Mouse (Mus musculus): Measurements from ENCODE around the gene Pbld1.

Gene Pbld1

DNA sequence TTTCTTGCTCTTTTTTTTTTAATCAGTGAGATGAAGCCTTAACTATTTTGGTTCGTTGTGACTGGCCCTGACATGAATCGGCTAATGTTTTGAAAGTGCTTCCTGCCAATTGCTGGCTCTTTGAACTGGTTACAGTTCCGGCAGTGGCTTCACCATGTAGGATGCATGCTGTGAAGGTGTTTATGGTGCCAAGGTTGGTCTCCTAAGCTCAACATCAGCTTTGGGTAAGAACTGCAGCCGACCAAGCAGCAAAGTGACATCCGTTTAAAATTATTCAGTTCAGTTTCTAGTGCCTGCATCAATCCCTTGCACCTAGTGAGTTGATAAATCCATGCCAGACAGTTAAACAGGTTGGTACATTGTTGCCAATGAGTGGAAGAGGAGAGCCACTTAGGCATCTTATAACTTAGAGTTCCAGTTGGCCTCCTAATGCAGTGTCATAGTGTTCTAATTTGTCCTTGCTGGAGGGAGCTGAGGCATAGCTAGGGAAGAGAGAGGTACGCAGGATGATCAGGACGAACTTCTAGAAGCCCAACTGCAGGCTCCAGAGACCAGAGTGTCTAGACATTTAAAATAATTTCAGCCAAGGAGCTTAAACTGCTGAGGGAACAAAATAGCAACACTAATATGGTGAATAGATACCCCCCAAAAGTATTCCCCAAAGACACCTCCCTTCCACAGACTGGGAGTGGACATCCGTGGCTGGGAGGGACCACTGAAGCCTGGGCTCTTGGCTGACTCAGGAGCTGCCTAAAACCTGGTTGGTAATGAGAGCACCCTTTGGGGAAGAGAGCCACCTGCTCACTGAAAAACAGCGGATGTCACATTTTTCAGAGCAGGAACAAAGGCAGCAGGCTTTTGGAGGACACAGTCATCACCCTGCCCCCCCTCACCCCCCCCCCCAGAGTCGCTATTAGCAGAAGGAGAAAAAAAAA lies 32.9 kb downstream of the Pbld1 start:
- no peak for DNase-seq (ENCODE audit: low spot score)

DNA sequence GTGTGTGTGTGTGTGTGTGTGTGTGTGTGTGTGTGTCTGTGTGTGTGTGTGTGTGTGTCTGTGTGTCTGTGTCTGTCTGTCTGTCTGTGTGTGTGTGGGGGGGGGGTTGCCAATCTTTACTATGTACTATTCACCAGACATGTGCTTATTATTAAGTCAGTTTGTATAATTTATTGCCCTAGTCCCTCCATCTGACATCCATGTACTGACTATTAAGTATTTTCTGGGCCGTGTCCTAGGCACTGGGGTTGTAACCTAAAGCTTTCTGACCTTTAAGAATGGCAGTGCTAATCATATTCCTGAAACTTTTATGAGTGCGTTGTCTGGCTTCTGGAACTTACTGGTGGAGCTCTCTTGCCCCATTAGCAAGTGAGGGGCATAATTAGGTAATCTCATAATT lies 36.8 kb downstream of the Pbld1 start:
- DNase-seq (ENCODE audit: low spot score): no peak

DNA sequence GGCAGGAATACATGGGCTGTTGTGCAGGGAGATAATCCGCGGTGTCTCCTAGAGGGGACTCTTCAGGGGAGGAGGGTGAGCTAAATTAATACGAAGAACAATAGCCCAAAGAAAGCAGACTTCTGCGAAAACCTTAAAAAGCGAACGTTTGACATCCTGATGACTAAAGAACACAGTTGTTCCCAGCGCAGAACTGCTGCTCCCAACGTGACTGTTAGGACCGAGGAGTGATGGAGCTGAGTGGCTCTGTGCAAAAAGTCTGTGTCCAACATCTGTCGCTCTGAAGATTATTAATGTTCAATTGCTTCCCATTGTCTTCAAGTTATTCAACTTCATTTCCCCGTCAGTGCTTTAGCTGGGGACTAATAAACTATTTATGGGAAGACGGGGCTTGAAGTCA lies 38.2 kb downstream of the Pbld1 start:
- DNase-seq (ENCODE audit: low spot score): no peak

DNA sequence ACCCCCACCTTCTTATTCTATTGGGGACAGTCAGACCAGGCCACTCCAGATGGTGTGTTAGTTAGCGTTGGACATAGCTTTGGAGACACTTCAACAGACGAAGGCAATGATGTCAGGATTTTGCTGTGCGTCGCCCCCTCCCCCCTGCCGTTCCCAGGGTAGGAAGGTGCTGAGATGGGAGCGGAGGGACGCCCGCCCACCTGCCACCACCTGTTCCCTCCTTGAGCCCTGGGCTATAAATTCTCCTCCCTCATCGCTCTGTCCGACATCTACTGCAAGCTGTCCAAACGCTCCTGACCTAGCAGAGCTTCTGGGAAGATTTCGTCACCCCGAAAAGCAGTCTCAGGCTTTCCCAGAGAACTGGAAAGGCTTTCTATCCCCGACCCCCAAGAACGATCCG lies 39.6 kb downstream of the Pbld1 start, which contains the start of gene Atoh7:
Gene Atoh7 (plus strand): TSS at position 131 of the 400 bp plus-strand sequence.
- no peak for DNase-seq (ENCODE audit: low spot score)

DNA sequence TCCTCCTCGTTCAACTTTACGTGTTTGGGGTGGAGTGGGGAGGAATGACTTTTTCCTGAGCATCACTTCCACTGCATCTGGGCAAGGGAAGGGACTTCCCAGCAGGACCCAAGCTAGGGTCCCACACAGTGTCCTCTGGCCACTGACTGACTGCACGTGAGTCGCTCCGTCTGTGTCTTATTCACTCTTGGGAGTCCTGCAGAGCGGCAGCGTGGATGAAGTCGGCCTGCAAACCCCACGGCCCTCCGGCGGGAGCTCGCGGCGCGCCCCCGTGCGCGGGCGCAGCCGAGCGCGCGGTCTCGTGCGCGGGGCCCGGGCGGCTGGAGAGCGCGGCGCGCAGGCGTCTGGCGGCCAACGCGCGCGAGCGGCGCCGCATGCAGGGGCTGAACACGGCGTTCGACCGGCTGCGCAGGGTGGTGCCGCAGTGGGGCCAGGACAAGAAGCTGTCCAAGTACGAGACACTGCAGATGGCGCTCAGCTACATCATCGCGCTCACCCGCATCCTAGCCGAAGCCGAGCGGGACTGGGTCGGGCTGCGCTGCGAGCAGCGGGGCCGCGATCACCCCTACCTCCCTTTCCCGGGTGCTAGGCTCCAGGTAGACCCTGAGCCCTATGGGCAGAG lies 40.1 kb downstream of the Pbld1 start:
- peak; percentile 45 for DNase-seq (ENCODE audit: low spot score)

DNA sequence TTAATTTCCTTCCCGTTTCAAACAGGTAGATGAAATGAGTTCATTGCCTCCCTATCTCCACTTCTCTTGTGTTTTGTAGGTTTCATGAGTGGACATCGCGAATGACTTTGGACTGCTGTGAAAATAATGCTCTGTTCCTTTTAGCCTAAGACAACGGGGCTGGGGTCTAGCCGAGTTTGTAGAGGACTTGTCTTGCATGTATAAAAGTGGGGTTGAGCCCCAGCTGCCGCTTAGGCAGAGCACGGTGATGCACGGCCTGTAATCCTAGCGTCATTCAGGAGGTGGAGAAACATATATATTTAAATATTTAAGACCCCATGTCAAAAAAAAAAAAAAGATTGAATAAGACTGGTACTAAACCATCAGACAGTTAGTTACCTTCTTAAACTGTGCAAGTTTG lies 40.7 kb downstream of the Pbld1 start:
- DNase-seq (ENCODE audit: low spot score): no peak

DNA sequence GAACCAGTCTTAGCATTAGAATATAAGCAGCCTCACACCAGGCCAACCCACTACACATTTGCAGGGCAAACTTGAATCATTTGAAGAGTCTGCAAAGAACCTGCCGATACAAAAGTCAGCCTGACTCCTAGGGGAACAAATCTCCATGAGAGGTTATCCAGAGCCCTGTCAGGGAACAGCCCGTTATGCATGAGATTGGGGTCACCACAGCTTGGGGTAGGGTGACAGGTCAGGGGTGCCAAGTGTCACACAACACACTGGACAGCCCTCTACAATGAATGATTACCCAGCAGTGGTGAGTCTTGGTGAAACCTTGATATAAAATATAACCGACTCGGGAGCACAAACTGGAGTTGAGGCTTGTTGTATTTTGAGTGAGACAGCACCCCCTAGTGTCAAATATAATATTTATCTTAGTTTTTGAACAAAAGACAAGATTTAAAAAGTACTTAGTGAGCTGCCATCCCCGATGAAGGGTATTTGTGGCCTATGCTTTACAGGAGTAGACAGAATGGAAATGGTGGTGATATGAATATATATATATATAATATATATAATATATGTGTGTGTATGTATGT lies 53.2 kb downstream of the Pbld1 start:
- DNase-seq (ENCODE audit: low spot score): no peak

DNA sequence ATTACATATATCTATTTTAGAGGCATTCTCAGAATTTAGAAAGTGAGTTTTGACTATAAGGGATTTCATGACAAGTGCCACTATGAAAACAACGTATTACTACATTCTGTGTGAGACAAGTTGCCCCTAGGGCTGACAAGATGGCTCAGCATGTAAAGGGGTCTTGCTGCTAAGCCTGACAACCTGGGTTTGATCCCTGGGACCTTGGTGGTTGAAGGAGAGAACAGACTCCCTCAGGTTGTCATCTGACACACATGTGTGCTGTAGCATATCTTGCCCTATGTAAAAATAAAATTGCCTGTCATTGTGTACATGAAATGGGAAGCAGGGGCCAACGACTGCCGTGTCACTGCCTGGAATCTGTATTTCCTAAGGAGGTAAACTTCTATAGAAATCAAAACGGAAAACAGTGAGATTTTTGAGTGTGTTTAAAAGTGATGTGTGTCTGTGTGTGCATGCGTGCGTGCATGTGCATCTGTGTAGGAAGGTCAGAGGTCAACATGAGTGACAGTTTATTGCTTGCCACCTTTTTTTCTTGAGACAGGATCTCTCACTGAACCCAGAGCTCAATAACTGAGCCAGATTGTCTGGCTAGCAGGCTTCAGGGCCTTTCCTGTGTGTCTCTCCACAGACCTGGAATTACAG lies 53.9 kb downstream of the Pbld1 start:
- DNase-seq (ENCODE audit: low spot score): no peak

DNA sequence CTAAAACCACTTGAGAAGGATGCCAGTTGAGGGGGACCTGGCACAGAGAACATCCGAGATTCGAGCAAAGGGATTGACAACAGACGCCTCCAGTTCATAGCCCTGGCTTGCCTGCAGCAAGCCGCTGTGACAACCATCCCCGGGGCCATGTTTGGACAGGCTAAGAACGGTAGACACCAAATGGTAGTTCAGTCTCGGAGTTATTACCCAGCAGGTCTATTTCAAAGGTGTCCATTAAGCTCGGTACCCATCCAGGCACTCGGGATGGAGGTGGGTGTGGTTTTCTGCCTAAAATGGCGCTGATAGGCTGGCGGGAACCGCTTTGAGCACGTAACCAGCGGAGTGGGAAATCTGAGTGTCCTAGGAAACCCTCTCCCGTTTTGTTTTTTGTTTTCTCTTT lies 55.9 kb downstream of the Pbld1 start:
- DNase-seq (ENCODE audit: low spot score): no peak

DNA sequence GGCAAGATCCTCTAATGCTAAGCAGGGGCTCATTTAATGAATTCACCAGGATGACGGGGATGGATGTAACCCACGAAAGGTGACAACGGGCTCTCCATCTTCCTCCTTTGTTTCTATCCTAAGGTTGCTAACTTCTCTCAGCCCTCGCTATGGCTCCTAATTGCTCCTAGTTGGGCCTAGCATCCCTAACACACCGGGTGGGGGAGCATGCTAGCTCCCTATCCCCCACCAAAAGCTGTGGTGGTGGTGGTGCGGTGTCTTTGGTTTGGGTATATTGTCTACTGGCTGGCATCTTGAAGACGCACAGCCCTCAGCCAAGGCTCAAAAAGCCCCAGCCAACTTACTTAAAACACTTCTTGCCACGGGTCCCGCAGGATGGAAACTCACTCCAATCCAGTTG lies 56.4 kb downstream of the Pbld1 start:
- no peak for DNase-seq (ENCODE audit: low spot score)

DNA sequence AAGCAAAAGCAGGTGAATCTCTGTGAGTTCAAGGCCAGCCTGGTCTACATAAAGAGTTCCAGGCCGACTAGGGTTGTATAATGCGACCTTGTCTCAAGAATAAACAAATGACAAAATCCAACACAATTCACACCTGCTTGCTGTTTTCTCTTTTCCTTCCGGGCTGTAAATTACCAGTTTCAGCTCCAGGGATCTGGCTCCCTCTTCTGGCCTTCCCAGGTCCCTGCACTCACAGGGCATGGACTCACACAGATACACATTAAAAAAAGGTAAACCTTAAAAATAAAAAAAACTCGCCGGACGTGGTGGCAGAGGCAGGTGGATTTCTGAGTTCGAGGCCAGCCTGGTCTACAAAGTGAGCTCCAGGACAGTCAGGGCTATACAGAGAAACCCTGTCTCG lies 57.6 kb downstream of the Pbld1 start:
- DNase-seq (ENCODE audit: low spot score): no peak

DNA sequence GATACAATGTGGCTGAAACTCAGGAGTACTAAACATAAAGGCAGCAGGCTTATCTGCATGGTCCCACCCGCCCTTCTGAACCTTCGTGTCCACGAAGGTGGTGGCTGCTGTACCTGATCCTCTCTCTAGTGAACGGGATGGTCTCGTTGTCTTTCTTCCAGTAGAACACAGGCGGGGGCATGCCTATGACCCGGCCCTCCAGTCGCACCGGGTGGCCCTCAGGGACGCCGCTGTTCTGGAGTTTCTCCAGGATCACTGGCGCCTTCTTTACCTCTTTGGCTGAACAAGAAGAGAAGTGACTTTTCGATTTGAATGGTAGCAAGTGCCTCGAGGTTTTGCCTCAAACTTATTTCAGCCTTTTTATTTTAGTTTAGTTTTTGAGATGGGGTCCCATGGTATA lies 60.0 kb downstream of the Pbld1 start:
- no peak for DNase-seq (ENCODE audit: low spot score)

DNA sequence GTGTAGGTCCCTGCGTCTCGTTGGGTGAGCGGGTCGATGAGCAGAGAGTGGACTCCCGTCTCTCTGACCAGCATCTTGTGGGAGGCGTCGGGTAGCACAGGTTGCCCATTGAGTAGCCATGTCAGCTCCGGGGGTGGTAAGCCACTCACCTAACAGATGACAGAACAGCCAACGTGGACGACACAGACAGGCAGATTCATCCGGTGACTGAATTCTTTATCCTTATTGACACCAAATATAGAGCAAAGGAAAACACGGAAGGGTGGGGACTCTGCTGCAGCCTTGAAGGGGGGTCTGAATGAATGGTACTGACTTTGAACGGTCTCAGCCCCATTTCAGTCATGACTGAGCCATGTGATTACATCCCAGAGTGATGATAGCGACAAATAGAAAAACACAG lies 62.0 kb downstream of the Pbld1 start:
- no peak for DNase-seq (ENCODE audit: low spot score)

DNA sequence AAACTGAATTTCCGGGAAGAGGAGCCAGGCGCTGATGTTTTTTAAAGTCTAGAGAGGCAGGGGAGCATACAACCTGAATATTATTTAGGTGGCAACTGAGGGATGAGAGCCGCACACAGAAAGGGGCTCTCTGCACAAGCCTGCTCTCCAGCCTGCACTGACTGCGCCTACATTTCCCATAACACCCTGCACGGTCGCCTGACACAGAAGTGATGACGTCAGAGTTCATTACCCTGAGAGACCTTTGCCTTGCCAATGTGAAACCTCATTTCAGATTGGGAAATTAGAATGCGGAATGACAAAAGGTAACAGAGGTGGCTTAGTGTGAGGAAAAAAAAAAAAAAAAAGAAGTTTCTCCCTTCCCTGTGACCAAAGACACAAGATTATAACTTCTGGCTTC lies 62.6 kb downstream of the Pbld1 start:
- peak; percentile 40 for DNase-seq (ENCODE audit: low spot score)

DNA sequence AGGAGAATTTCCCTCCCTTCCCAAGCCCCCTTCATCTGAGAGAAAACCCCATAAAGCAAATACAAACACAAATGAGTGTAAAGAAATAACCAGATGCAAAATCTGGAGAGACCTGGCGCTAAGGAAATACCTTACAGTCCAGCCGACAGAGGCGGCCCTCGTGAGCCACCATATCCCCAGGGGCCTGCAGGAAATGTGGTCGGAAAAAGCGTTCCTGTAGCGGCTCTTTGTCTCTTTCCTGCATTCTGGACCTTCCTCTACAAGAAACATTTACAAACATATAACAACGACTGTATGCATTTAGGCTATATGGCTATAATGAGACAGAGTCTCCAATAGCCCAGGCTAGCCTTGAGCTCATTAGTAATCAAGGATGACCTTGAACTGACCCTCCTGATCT lies 63.2 kb downstream of the Pbld1 start:
- no peak for DNase-seq (ENCODE audit: low spot score)

DNA sequence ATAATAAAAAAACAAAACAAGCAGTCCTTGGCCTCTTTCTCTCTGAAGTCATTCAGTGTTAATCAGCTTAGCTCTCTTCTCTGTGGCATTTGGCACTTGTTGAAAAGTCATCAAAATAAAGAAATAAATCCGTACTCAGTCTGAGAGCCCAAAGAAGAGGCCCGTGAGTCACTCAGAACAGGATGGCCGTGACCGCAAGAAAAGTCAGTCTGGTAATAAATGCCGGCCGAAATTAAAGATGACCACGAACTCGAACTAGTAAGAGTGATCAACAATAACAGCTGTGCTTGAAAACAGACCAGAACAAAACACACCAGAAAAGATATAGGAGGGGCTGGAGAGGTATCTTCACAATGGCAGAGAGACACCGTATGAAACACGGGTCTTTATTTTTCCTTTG lies 64.1 kb downstream of the Pbld1 start:
- no peak for DNase-seq (ENCODE audit: low spot score)

DNA sequence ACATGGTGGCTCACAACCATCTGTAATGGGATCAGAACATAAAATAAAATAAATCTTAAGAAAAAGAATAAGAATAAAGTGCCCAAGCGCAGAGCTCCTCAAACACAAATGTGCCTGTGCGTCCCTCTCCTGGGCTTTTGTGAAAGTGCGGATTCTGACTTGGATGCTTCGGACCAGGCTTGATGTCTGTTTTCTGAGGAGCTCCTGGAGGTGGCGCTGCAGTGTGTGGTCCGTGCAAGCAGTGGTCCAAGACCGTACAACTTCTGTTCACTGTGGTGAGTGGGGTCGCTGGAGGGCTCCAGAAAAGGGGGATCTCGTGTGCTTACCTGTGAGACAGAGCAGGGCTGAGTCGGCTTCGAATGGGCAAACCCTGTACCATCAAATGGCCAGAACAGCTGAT lies 65.4 kb downstream of the Pbld1 start:
- DNase-seq (ENCODE audit: low spot score): no peak

DNA sequence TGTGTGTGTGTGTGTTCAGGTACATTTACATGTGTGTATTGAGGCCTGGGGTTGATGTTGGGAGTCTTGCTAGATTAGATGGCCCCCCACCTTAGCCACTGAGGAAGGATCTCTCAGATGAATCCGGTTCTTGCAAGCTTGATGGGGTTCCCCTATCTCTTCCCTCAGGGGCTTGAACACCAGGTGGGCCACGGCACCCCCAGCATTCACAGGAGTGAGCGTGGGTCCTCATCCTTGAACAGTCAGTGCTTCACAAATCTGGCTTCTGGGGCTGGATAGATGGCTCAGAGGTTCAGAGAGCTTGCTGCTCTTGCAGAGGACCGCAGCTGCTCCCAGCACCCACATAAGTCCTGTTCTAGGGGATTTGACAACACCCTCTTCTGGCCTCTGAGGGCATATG lies 66.2 kb downstream of the Pbld1 start:
- no peak for DNase-seq (ENCODE audit: low spot score)

DNA sequence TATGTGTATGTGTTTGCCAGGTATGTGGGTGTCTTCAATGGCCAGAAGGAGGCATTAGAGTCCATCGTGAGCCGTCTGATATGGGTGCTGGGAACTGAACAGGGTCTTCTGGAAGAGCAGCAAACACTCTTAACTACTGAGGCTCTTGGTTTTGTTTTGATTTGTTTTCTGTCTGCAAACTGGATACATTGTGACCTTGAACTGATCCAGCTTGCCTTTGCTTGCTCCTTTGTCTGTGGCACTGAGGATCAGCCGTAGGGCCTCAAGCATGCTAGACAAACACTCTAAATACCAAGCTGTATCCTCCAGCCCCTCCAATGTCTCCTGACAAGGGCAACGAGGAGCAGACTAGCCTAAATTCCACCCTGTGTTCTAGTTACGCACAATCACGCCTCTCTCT lies 67.2 kb downstream of the Pbld1 start:
- DNase-seq (ENCODE audit: low spot score): no peak
